In genomic region chr16:33833781-33834482, GRCm38 (mm10) we compare ENCODE assay signal across 8 mouse cellular contexts. TPM values are rescaled to one million over a fixed set of nuclear protein-coding genes. Genes with fewer than 3 reads are reported as not detected.
DNase-seq lines count a peak whose midpoint lies in the region; ATAC-seq lines count a peak whose summit lies in the region.

No protein-coding gene starts in this region.

- intact Hi-C loops in heart, postnatal 14 days (cut with DNase I), result loop anchor here (5.0 kb wide), 1 partner anchor 58 kb away; no protein-coding TSS in a partner anchor

- DNase-seq in 3134 (ENCODE audit: extremely low read depth, insufficient read length, low spot score) (peak; percentile 71), R1 (ENCODE audit: low read depth, low spot score) (peak; percentile 72)
- DNase-seq in fibroblast of lung, adult 2 months (ENCODE audit: low read depth), result peak; percentile 77
- DNase-seq in heart, postnatal 14 days, result peak; percentile 64 to 65
- peak; percentile 78 to 81 for DNase-seq in kidney, postnatal 36 days
- DNase-seq in right cerebral cortex, adult 18-20 months, result no peak

- no peaks in the 10 kb centered on the region for H3K9me3 ChIP-seq in stomach, embryonic 16.5 days (replicated peaks; ENCODE audit: control insufficient read depth, low read length)

- ATAC-seq in stomach, embryonic 16.5 days (ENCODE audit: insufficient read depth, low FRiP score), result peak; percentile 55

- 35% methylated on average over 25 of the region's 25 CpGs for WGBS in macrophage (ENCODE audit: missing documents)
- 8% methylated on average over 25 of the region's 25 CpGs for WGBS in stomach, embryonic 16.5 days

- H3K27me3 ChIP-seq in stomach, embryonic 16.5 days (ENCODE audit: control insufficient read depth, insufficient read depth, low read length), result no peaks in the 10 kb centered on the region

- no peaks in the 10 kb centered on the region for H3K36me3 ChIP-seq in macrophage (ENCODE audit: inconsistent target)
- no peaks in the 10 kb centered on the region for H3K36me3 ChIP-seq in stomach, embryonic 16.5 days (ENCODE audit: control insufficient read depth, insufficient read depth, low read length)

- H3K4me3 ChIP-seq in macrophage (ENCODE audit: inconsistent target), result peak overlapping the region; percentile 15; the same call in 1 of the 2 replicates
- H3K4me3 ChIP-seq in stomach, embryonic 16.5 days (replicated peaks; ENCODE audit: low read length), result peak overlapping the region; percentile 42

- H3K27ac ChIP-seq in macrophage, result peak overlapping the region; percentile 58
- H3K27ac ChIP-seq in stomach, embryonic 16.5 days (ENCODE audit: low read length), result peak overlapping the region; percentile 81

- H3K79me2 ChIP-seq in macrophage (ENCODE audit: inconsistent target), result peaks cover 85% of the 10 kb centered on the region

- H3K4me2 ChIP-seq in stomach, embryonic 16.5 days (ENCODE audit: low read depth, low read length), result peak overlapping the region; percentile 67

- peaks cover 36% of the 10 kb centered on the region for H3K4me1 ChIP-seq in stomach, embryonic 16.5 days (ENCODE audit: control insufficient read depth, insufficient read depth, low read length)

- peak overlapping the region; percentile 60 for H3K9ac ChIP-seq in stomach, embryonic 16.5 days (ENCODE audit: low read length)

RNA-seq across cellular contexts. Expression of gene Itgb5, which starts 4.5 kb away (rescaled TPM):
- 10 to 100 TPM; 66.7 to 72.8 TPM for total RNA-seq in heart, postnatal 14 days (2021)
- 100 to 1,000 TPM in 1 of 26 experiments, 10 to 100 TPM in 22, 1 to 10 TPM in 3; 7.6 to 100 (median 36.7) TPM for total RNA-seq in macrophage (2018; cell fraction: chromatin; rRNA removed)
- total RNA-seq in macrophage (2018; cell fraction: cytosol; rRNA removed), result 100 to 1,000 TPM in 13 of 26 experiments, 10 to 100 TPM in 13; 54.3 to 204 (median 110) TPM
- 100 to 1,000 TPM in 16 of 26 experiments, 10 to 100 TPM in 10; 61.1 to 188 (median 117) TPM for total RNA-seq in macrophage (2018; cell fraction: nucleus; rRNA removed)
- 142 to 189 TPM (median 162 TPM) in 3 replicates for polyA plus RNA-seq in macrophage (2018)
- 15.0 and 15.2 TPM in 2 replicates for polyA plus RNA-seq in stomach, embryonic 16.5 days (2015; fragmentation: Nextera tagmentation; extraction: Ambion mirVana)

RNA-seq across cellular contexts. Expression of gene Muc13, which starts 40.1 kb away (rescaled TPM):
- under 1 TPM; 0.12 to 0.17 TPM for total RNA-seq in heart, postnatal 14 days (2021)
- total RNA-seq in macrophage (2018; cell fraction: chromatin; rRNA removed), result not detected
- total RNA-seq in macrophage (2018; cell fraction: cytosol; rRNA removed), result under 1 TPM in 3 of 26 experiments, not detected in 23; 0.04 to 0.07 (median 0.05) TPM
- total RNA-seq in macrophage (2018; cell fraction: nucleus; rRNA removed), result under 1 TPM in 1 of 26 experiments, not detected in 25; 0.20 TPM
- 0.04 TPM in 1 of 3 replicates, not detected in the others for polyA plus RNA-seq in macrophage (2018)
- polyA plus RNA-seq in stomach, embryonic 16.5 days (2015; fragmentation: Nextera tagmentation; extraction: Ambion mirVana), result 31.5 and 37.0 TPM in 2 replicates

Comparison
In these comparisons a context has a peak if more than half of its experiments do, and no peak if none do; other contexts are left out.
1. RNA of gene Muc13, which starts 40.1 kb away (polyA plus RNA-seq): 31.5 to 37.0 TPM in stomach, embryonic 16.5 days; 0.04 TPM in macrophage; every median in the first group is over 10 times any median in the second.